Mouse (Mus musculus): ENCODE data around the gene Cds1.

The Cds1 gene

GRCm38 (mm10) chr5:101775262-101775661, 10.3 kb downstream of the Cds1 start:
- no peak for DNase-seq (ENCODE audit: low read depth in 1 of 2, low spot score in 2 of 2)

- DNase-seq (ENCODE audit: low read depth in 1 of 2, low spot score in 2 of 2), result no peak
Observed at GRCm38 (mm10) chr5:101776528-101776927, 11.6 kb downstream of the Cds1 start.

- DNase-seq (ENCODE audit: low read depth in 1 of 2, low spot score in 2 of 2), result no peak
Observed at GRCm38 (mm10) chr5:101779376-101779863, 14.5 kb downstream of the Cds1 start.

- no peak for DNase-seq (ENCODE audit: low read depth in 1 of 2, low spot score in 2 of 2)
Observed at GRCm38 (mm10) chr5:101780918-101781317, 16.0 kb downstream of the Cds1 start.

- no peak for DNase-seq (ENCODE audit: low read depth in 1 of 2, low spot score in 2 of 2)
Observed at GRCm38 (mm10) chr5:101784328-101784727, 19.4 kb downstream of the Cds1 start.

- DNase-seq (ENCODE audit: low read depth in 1 of 2, low spot score in 2 of 2), result no peak
Observed at GRCm38 (mm10) chr5:101784787-101785186, 19.9 kb downstream of the Cds1 start.

GRCm38 (mm10) chr5:101785921-101786614, 21.1 kb downstream of the Cds1 start:
- DNase-seq (ENCODE audit: low read depth in 1 of 2, low spot score in 2 of 2), result no peak

GRCm38 (mm10) chr5:101789770-101790169, 24.8 kb downstream of the Cds1 start:
- DNase-seq (ENCODE audit: low read depth in 1 of 2, low spot score in 2 of 2), result no peak

- no peak for DNase-seq (ENCODE audit: low read depth in 1 of 2, low spot score in 2 of 2)
Observed at GRCm38 (mm10) chr5:101790560-101790959, 25.6 kb downstream of the Cds1 start.

- DNase-seq (ENCODE audit: low read depth in 1 of 2, low spot score in 2 of 2), result no peak
Observed at GRCm38 (mm10) chr5:101792665-101793064, 27.7 kb downstream of the Cds1 start.

GRCm38 (mm10) chr5:101801891-101802290, 37.0 kb downstream of the Cds1 start:
- DNase-seq (ENCODE audit: low read depth in 1 of 2, low spot score in 2 of 2), result no peak

GRCm38 (mm10) chr5:101802358-101803022, 37.6 kb downstream of the Cds1 start:
- no peak for DNase-seq (ENCODE audit: low read depth in 1 of 2, low spot score in 2 of 2)

GRCm38 (mm10) chr5:101811296-101812169, 46.6 kb downstream of the Cds1 start:
- DNase-seq (ENCODE audit: low read depth in 1 of 2, low spot score in 2 of 2), result no peak

GRCm38 (mm10) chr5:101816822-101817221, 51.9 kb downstream of the Cds1 start:
- DNase-seq (ENCODE audit: low read depth in 1 of 2, low spot score in 2 of 2), result no peak

- DNase-seq (ENCODE audit: low read depth in 1 of 2, low spot score in 2 of 2), result no peak
Observed at GRCm38 (mm10) chr5:101819216-101819615, 54.3 kb downstream of the Cds1 start.

- DNase-seq (ENCODE audit: low read depth in 1 of 2, low spot score in 2 of 2), result no peak
Observed at GRCm38 (mm10) chr5:101819844-101820243, 54.9 kb downstream of the Cds1 start.

GRCm38 (mm10) chr5:101821052-101821451, 56.1 kb downstream of the Cds1 start:
- no peak for DNase-seq (ENCODE audit: low read depth in 1 of 2, low spot score in 2 of 2)

GRCm38 (mm10) chr5:101821491-101822310, 56.8 kb downstream of the Cds1 start:
- DNase-seq (ENCODE audit: low read depth in 1 of 2, low spot score in 2 of 2), result no peak

- no peak for DNase-seq (ENCODE audit: low read depth in 1 of 2, low spot score in 2 of 2)
Observed at GRCm38 (mm10) chr5:101822311-101822670, 57.4 kb downstream of the Cds1 start.

GRCm38 (mm10) chr5:101825111-101825911, 60.4 kb downstream of the Cds1 start:
- no peak for DNase-seq (ENCODE audit: low read depth in 1 of 2, low spot score in 2 of 2)
